Mouse (Mus musculus) hindbrain, postnatal 0 days (tissue): ENCODE measurements around the gene Ptgis. TPM values are rescaled to one million over a fixed set of nuclear protein-coding genes. Genes with fewer than 3 reads are reported as not detected.

ENCODE experiments used
- ATAC-seq: fragments of 200-750 bp; cut with Nextera tagmentation; 2 replicates; pipeline ENCODE4 v1.8.0; 2017; ENCODE audit warnings: mild to moderate bottlenecking, moderate TSS enrichment, moderate library complexity
- DNase-seq: peaks from one replicate; pipeline ENCODE4 v3.0.0-alpha.2; 2015; ENCODE audit warnings: low spot score
- H3K27ac ChIP-seq: fragments of 300-500 bp; sonication (generic); 2 replicates; pipeline ENCODE4 v1.5.1; 2014; ENCODE audit warnings: mild to moderate bottlenecking
- H3K27me3 ChIP-seq: fragments of 300-500 bp; sonication (generic); 2 replicates; pipeline ENCODE4 v1.6.1; 2014; ENCODE audit warnings: low read length, mixed read lengths; ENCODE audit not compliant: insufficient read depth
- H3K36me3 ChIP-seq: fragments of 300-500 bp; sonication (generic); 2 replicates; pipeline ENCODE4 v1.6.1; 2014; ENCODE audit warnings: low read length, mixed read lengths; ENCODE audit not compliant: insufficient read depth
- H3K4me1 ChIP-seq: fragments of 300-500 bp; sonication (generic); 2 replicates; pipeline ENCODE4 v1.6.1; 2014; ENCODE audit warnings: antibody characterized with exemption, low read length, mixed read lengths; ENCODE audit not compliant: insufficient read depth
- H3K4me2 ChIP-seq: fragments of 300-500 bp; sonication (generic); 2 replicates; pipeline ENCODE4 v1.6.1; 2014; ENCODE audit warnings: low read depth, mild to moderate bottlenecking, low read length, moderate library complexity, mixed read lengths
- H3K4me3 ChIP-seq: fragments of 300-500 bp; sonication (generic); 2 replicates; pipeline ENCODE4 v1.5.1; 2014; ENCODE audit warnings: low read length
- H3K9ac ChIP-seq: fragments of 300-500 bp; sonication (generic); replicated peaks from 2 replicates; pipeline ENCODE4 v1.6.1; 2014; ENCODE audit warnings: mild to moderate bottlenecking, low read length, moderate library complexity, mixed read lengths
- H3K9me3 ChIP-seq: fragments of 300-500 bp; sonication (generic); 2 replicates; pipeline ENCODE4 v1.6.1; 2016; ENCODE audit warnings: low read length, mixed read lengths
- CTCF ChIP-seq: IDR thresholded peaks from 2 replicates; pipeline ENCODE4 v1.5.1; 2016; ENCODE audit warnings: antibody characterized with exemption, control low read depth, low read depth
- WGBS: fragments of 180-500 bp; shearing (Covaris S2); extraction: QIAGEN DNeasy Blood & Tissue Kit; methylation state at CpG from one replicate; pipeline ENCODE4 v1.1.7; 2014; 5-methylcytosine and 5-hydroxymethylcytosine counted together
- polyA plus RNA-seq: library from polyadenylated mRNA; unstranded; fragments of >200 nt; fragmentation: Nextera tagmentation; extraction: Ambion mirVana; gene quantifications from 2 replicates; pipeline ENCODE4 v1.2.1, GENCODE M21; 2015
- total RNA-seq: library from RNA; depleted of rRNA; stranded (reverse); fragments of >200 nt; gene quantifications from 2 replicates; pipeline ENCODE4 v1.2.3, GENCODE M21; 2014

Gene Ptgis
- total and polyA plus RNA-seq, 2 experiments from 2014 or later, result 4.4 to 7.7 TPM

- no peaks in the 10 kb centered on the region for H3K4me1 ChIP-seq
- no peak for TF ChIP-seq CTCF
- H3K27me3 ChIP-seq, result no peaks in the 10 kb centered on the region
- H3K4me2 ChIP-seq, result no peak overlapping the region
- H3K27ac ChIP-seq, result no peak overlapping the region
- WGBS, result 50% methylated on average over 3 of the region's 3 CpGs
- H3K4me3 ChIP-seq, result no peak overlapping the region
- ATAC-seq (0 out of 2 replicates have a peak, but pooled peaks have one; percentile 7), DNase-seq (no peak)
- no peaks in the 10 kb centered on the region for H3K9me3 ChIP-seq
- no peaks in the 10 kb centered on the region for H3K36me3 ChIP-seq
- no peak overlapping the region for H3K9ac ChIP-seq
Measured at GRCm38 (mm10) chr2:167252057-167252687, 11.8 kb upstream of the Ptgis start.

- no peak for TF ChIP-seq CTCF
- no peaks in the 10 kb centered on the region for H3K36me3 ChIP-seq
- 31% methylated on average over 7 of the region's 7 CpGs for WGBS
- no peak overlapping the region for H3K27ac ChIP-seq
- peak; percentile 35; the same call in 1 of the 2 replicates for ATAC-seq
- H3K27me3 ChIP-seq, result no peaks in the 10 kb centered on the region
- no peaks in the 10 kb centered on the region for H3K4me1 ChIP-seq
- H3K9me3 ChIP-seq, result no peaks in the 10 kb centered on the region
- H3K9ac ChIP-seq, result no peak overlapping the region
- no peak for DNase-seq
- no peak overlapping the region for H3K4me3 ChIP-seq
- H3K4me2 ChIP-seq, result no peak overlapping the region
Measured at GRCm38 (mm10) chr2:167250736-167251337, 10.4 kb upstream of the Ptgis start.

GRCm38 (mm10) chr2:167250003-167250735 lies 9.8 kb upstream of the Ptgis start:
- H3K9ac ChIP-seq, result no peak overlapping the region

GRCm38 (mm10) chr2:167249591-167249990 lies 9.2 kb upstream of the Ptgis start:
- ATAC-seq (no peak), DNase-seq (no peak)
- no peak overlapping the region for H3K9ac ChIP-seq
- no peaks in the 10 kb centered on the region for H3K4me1 ChIP-seq
- H3K4me3 ChIP-seq, result no peak overlapping the region
- WGBS, result 69% methylated on average over 3 of the region's 3 CpGs
- no peak for TF ChIP-seq CTCF
- no peaks in the 10 kb centered on the region for H3K9me3 ChIP-seq
- no peak overlapping the region for H3K27ac ChIP-seq
- H3K36me3 ChIP-seq, result no peaks in the 10 kb centered on the region
- no peak overlapping the region for H3K4me2 ChIP-seq
- H3K27me3 ChIP-seq, result no peaks in the 10 kb centered on the region

More at GRCm38 (mm10) chr2:167250003-167250735, 9.8 kb upstream of the Ptgis start:
- ATAC-seq (no peak), DNase-seq (no peak)
- WGBS, result 38% methylated on average over 11 of the region's 11 CpGs
- H3K27me3 ChIP-seq, result no peaks in the 10 kb centered on the region
- TF ChIP-seq CTCF, result no peak
- H3K4me3 ChIP-seq, result no peak overlapping the region
- no peak overlapping the region for H3K27ac ChIP-seq
- H3K4me1 ChIP-seq, result no peaks in the 10 kb centered on the region
- no peaks in the 10 kb centered on the region for H3K36me3 ChIP-seq
- H3K4me2 ChIP-seq, result no peak overlapping the region
- H3K9me3 ChIP-seq, result no peaks in the 10 kb centered on the region

- no peak for TF ChIP-seq CTCF
- Histone ChIP-seq H3K4me1 (no peaks in the 10 kb centered on the region), H3K27ac (no peak overlapping the region), H3K4me3 (no peak overlapping the region), H3K36me3 (no peaks in the 10 kb centered on the region), H3K9ac (no peak overlapping the region), H3K4me2 (no peak overlapping the region), H3K27me3 (no peaks in the 10 kb centered on the region), H3K9me3 (no peaks in the 10 kb centered on the region)
- no peak for ATAC-seq
- no peak for DNase-seq
- WGBS, result 49% methylated on average over 2 of the region's 2 CpGs
Measured at GRCm38 (mm10) chr2:167247823-167248222, 7.4 kb upstream of the Ptgis start.

- 51% methylated on average over 7 of the region's 7 CpGs for WGBS
- H3K27ac ChIP-seq, result no peak overlapping the region
- no peak for TF ChIP-seq CTCF
- ATAC-seq (no peak), DNase-seq (no peak)
- no peak overlapping the region for H3K9ac ChIP-seq
- no peak overlapping the region for H3K4me3 ChIP-seq
- H3K9me3 ChIP-seq, result no peaks in the 10 kb centered on the region
- H3K27me3 ChIP-seq, result no peaks in the 10 kb centered on the region
- H3K36me3 ChIP-seq, result no peaks in the 10 kb centered on the region
- no peak overlapping the region for H3K4me2 ChIP-seq
- H3K4me1 ChIP-seq, result no peaks in the 10 kb centered on the region
Measured at GRCm38 (mm10) chr2:167246704-167247103, 6.3 kb upstream of the Ptgis start.
